Mouse (Mus musculus): ENCODE measurements around the gene Gstm2.

Gene Gstm2

DNA sequence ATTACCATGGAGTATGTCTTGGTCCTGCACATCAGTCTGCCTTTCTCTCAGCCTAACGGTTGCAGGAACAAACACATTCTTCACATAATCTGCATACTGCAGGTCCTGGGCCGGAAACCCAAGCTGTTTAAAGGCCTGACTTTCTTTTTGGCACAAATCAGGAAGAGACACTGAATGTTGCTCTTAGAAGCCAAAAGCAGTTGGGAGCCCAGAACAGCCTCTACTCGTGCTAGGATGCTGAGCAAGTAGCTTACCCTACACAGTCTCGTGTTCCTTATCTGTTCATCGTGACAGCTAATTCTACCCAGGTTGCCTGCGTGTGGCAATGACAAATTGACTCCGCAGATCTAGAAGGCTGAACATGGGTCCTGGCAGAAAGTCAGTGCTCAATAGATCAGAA is 45.7 kb downstream of the Gstm2 start:
- no peak for DNase-seq

DNA sequence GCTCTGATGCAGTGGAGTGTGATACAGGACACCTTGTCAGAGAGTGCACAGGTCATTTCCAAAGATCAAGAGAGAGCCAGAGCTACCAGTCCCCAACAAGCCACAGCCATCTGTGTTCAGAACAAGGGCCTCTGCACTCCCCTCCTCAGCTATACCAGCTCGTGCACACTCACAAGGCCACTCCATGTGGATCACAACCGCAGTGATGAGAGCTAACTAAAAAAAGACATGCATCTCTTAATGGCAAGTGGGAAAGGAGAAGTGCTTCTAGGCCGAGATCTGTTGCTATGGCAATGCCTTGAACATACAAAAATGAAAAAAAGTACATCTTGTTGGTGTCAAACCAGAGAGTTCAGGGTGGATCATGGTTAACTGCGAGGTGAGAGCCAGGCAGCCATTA is 46.4 kb downstream of the Gstm2 start:
- DNase-seq: no peak

- DNase-seq: peak; percentile 76 to 80
Observed at GRCm38 (mm10) chr3:107939403-107939802, 46.9 kb downstream of the Gstm2 start.

DNA sequence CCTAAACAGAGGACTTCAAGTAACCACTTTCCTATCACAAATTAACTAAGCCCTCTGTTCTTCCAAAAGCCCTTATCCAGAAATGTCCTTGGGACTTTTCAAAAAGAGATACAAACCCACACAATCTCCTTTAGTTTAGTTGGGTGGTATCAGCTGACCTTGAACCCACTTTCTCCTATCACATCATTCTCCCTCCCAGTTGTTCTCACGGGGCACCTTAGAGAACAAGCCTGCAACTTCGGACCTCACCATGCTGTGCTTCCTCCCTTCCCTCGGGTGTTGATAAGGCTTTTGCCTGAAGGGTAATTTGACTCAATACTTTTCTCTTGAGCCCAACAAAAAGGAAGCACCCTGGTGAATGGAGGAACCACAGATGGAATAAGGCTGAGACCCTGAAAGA is 50.4 kb downstream of the Gstm2 start:
- DNase-seq: no peak

- no peak for DNase-seq
Observed at GRCm38 (mm10) chr3:107935268-107935667, 51.0 kb downstream of the Gstm2 start.

DNA sequence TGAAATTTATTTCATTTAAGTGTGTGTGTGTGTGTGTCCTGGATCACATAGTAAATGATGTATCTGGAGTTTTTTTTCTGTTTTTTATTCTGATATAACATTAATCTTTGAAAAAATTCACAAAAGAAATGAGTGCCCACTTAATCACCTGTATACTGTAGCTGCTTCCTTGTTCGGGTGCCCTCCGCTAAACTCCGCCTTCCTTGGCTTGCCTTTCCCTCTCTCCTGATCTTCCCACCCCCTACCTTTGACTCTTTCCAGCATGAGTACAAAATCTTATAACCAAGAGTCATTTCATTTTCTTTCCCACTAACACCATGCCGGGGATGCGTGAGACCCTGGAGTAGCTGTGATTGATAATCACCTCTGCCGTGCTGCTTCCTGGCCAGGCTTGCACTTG is 54.1 kb downstream of the Gstm2 start:
- peak; percentile 58 to 74 for DNase-seq
